ENCODE assay signal across 8 mouse cellular contexts in genomic region chr8:84338493-84338892, GRCm38 (mm10). TPM values are rescaled to one million over a fixed set of nuclear protein-coding genes. Genes with fewer than 3 reads are reported as not detected.
DNase-seq lines count a peak whose midpoint lies in the region; ATAC-seq lines count a peak whose summit lies in the region.

No protein-coding gene starts in this region.

- no peaks in the 10 kb centered on the region for H3K36me3 ChIP-seq in megakaryocyte, embryonic 14.5 days (replicated peaks; ENCODE audit: low read length)
- H3K36me3 ChIP-seq in limb, embryonic 12.5 days: no peaks in the 10 kb centered on the region

- H3K27ac ChIP-seq in limb, embryonic 12.5 days: no peak overlapping the region

- peaks cover 58% of the 10 kb centered on the region for H3K27me3 ChIP-seq in megakaryocyte, embryonic 14.5 days (replicated peaks)
- H3K27me3 ChIP-seq in limb, embryonic 12.5 days: peaks cover 50% of the 10 kb centered on the region

- H3K4me3 ChIP-seq in megakaryocyte, embryonic 14.5 days (replicated peaks): peak overlapping the region; percentile 87
- 0 out of 2 replicates have a peak overlapping the region, but pooled peaks have one; percentile 1 for H3K4me3 ChIP-seq in limb, embryonic 12.5 days (replicated peaks)

- DNase-seq in cerebellum, adult 11-12 months: peak; percentile 80
- peak; percentile 40 for DNase-seq in telencephalon, adult 2 months (ENCODE audit: low read depth, low spot score)
- DNase-seq in B cell, adult 2 months: no peak
- DNase-seq in heart, postnatal 36 days: no peak

- peaks cover 16% of the 10 kb centered on the region for H3K9me3 ChIP-seq in megakaryocyte, embryonic 14.5 days
- no peaks in the 10 kb centered on the region for H3K9me3 ChIP-seq in limb, embryonic 12.5 days

- peaks cover 23% of the 10 kb centered on the region for H3K4me1 ChIP-seq in megakaryocyte, embryonic 14.5 days
- peaks cover 11% of the 10 kb centered on the region for H3K4me1 ChIP-seq in limb, embryonic 12.5 days (replicated peaks)

- H3K9ac ChIP-seq in limb, embryonic 12.5 days (replicated peaks): no peak overlapping the region

- ATAC-seq in cerebellum, adult (ENCODE audit: insufficient number of reproducible peaks, low FRiP score, low TSS enrichment): no peak; the same call in 1 of the 2 replicates
- ATAC-seq in megakaryocyte, adult 5-6 weeks (ENCODE audit: poor library complexity, severe bottlenecking): no peak
- no peak for ATAC-seq in limb, embryonic 12.5 days (ENCODE audit: insufficient number of reproducible peaks, insufficient read depth, low FRiP score, low TSS enrichment, low read depth)

- intact Hi-C loops in heart, postnatal 36 days (cut with DNase I): loop anchor here (5.0 kb wide), 1 partner anchor 36 kb away; no protein-coding TSS in a partner anchor

- 13% methylated on average over 17 of the region's 17 CpGs for WGBS in limb, embryonic 12.5 days

- peak overlapping the region; percentile 39 for H3K4me2 ChIP-seq in limb, embryonic 12.5 days

RNA-seq across cellular contexts. Expression of gene Cacna1a, which starts 49.7 kb away (rescaled TPM):
- polyA plus RNA-seq in megakaryocyte, embryonic 14.5 days (2012; ENCODE audit: insufficient read depth, low replicate concordance): 21.6 and 48.9 TPM in 2 replicates
- 0.31 and 1.6 TPM in 2 replicates for total RNA-seq in megakaryocyte, adult 5-6 weeks (2015)
- total RNA-seq in megakaryocyte, adult 5-6 weeks (2017): 0.33 and 10.3 TPM in 2 replicates
- 8.0 and 11.9 TPM in 2 replicates for polyA plus RNA-seq in limb, embryonic 12.5 days (2016; fragmentation: Nextera tagmentation; extraction: Ambion mirVana)
- total RNA-seq in heart, postnatal 36 days (2021): 1 to 10 TPM; 1.7 to 4.4 TPM

Comparison
In these comparisons a context has a peak if more than half of its experiments do, and no peak if none do; other contexts are left out.
1. DNase-seq: peak in cerebellum, adult 11-12 months (single experiment) and telencephalon, adult 2 months (single experiment); none in B cell, adult 2 months (0 of 2) and heart, postnatal 36 days (0 of 2).